Mouse (Mus musculus): ENCODE results near the gene Nova2. TPM values are rescaled to one million over a fixed set of nuclear protein-coding genes. Genes with fewer than 3 reads are reported as not detected.

Gene Nova2
- polyA plus RNA-seq, 1 experiment from 2014 or later, result 1.2 TPM

- no peak for TF ChIP-seq CTCF (IDR thresholded peaks at IDR 0.05; ENCODE audit: low read depth)
- 0 out of 2 replicates have a peak overlapping the region, but pooled peaks have one; percentile 27 for H3K27ac ChIP-seq (ENCODE audit: low read depth)
- 47% methylated on average over 8 of the region's 8 CpGs for WGBS
Observed at GRCm38 (mm10) chr7:18959446-18959845, 33.8 kb downstream of the Nova2 start.

DNA sequence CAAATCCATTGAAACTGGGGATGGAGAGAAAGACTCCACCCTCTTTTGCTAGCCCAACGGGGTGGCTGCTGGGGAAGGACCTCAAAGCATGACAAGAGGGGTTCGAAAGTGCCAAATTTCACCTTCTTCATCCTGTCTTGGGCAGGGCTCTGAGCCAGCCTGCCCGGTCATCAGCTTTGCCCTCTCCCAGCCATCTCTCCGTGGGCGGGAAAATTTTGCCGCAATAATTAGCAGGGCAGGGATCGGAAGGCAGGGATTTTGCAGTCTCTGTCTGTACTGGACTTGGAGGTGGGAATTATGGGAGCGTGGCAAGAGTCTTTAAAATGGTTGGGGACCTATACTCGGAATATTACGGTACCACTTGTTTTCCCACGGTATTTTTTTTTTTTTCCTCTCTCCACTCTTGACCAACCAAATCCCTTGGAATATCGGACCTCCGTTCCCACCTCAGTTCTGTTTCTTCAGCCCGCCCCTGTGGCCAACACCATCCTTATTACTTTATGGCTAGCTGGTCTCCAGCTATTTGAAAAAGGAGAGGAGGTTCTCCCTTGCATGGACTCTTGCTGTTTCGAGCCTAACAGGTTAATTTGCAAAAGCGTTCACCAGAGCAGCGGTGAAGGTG lies 36.6 kb downstream of the Nova2 start:
- DNase-seq (peak; percentile 37), ATAC-seq (ENCODE audit: insufficient read depth) (no peak)
- Histone ChIP-seq H3K36me3 (ENCODE audit: insufficient read depth) (no peaks in the 10 kb centered on the region), H3K9ac (no peak overlapping the region), H3K4me1 (ENCODE audit: insufficient read depth) (0 out of 2 replicates have a peak, but pooled peaks cover 2% of the 10 kb centered on the region), H3K27ac (ENCODE audit: low read depth) (no peak overlapping the region), H3K9me3 (ENCODE audit: low read depth, low read length) (no peaks in the 10 kb centered on the region), H3K27me3 (ENCODE audit: insufficient read depth, low read length) (peaks cover 75% of the 10 kb centered on the region), H3K4me2 (peak overlapping the region; percentile 46), H3K4me3 (ENCODE audit: low read depth, low read length) (0 out of 2 replicates have a peak overlapping the region, but pooled peaks have one; percentile 3)
- no peak for TF ChIP-seq CTCF (IDR thresholded peaks at IDR 0.05; ENCODE audit: low read depth)
- WGBS, result 2% methylated on average over 17 of the region's 17 CpGs

More at GRCm38 (mm10) chr7:18959446-18959845, 33.8 kb downstream of the Nova2 start:
- Histone ChIP-seq H3K36me3 (ENCODE audit: insufficient read depth) (no peaks in the 10 kb centered on the region), H3K4me3 (ENCODE audit: low read depth, low read length) (no peak overlapping the region), H3K9ac (no peak overlapping the region), H3K4me1 (ENCODE audit: insufficient read depth) (0 out of 2 replicates have a peak, but pooled peaks cover 3% of the 10 kb centered on the region), H3K27me3 (ENCODE audit: insufficient read depth, low read length) (peaks cover 75% of the 10 kb centered on the region), H3K9me3 (ENCODE audit: low read depth, low read length) (no peaks in the 10 kb centered on the region), H3K4me2 (no peak overlapping the region)
- peak; percentile 11; the same call in 1 of the 2 replicates for ATAC-seq (ENCODE audit: insufficient read depth)
- DNase-seq, result peak; percentile 73

DNA sequence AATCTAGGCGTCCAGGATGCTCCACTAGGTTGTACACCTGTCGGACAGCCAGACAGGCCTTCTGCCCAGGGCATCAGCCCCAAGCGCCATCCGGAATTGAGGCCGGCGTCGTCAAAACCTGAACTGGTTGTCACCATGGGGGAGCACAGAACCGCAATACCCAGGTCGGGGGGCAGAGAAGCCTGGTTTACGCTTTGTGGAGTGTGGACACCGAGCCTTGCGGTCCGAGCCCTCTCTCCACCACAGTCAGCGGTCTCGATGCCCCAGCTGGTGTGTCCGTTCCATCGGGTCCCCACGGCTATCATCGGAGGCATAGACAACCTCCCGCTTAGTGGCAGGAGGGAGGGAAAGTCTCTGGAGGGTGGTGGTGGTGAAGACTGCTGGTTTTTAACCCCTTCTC lies 37.1 kb downstream of the Nova2 start:
- H3K4me1 ChIP-seq (ENCODE audit: insufficient read depth), result no peaks in the 10 kb centered on the region
- H3K27ac ChIP-seq (ENCODE audit: low read depth), result no peak overlapping the region
- ATAC-seq (ENCODE audit: insufficient read depth) (no peak), DNase-seq (no peak)
- no peaks in the 10 kb centered on the region for H3K36me3 ChIP-seq (ENCODE audit: insufficient read depth)
- 0 out of 2 replicates have a peak overlapping the region, but pooled peaks have one; percentile 3 for H3K4me3 ChIP-seq (ENCODE audit: low read depth, low read length)
- 3% methylated on average over 20 of the region's 20 CpGs for WGBS
- no peak for TF ChIP-seq CTCF (IDR thresholded peaks at IDR 0.05; ENCODE audit: low read depth)
- no peak overlapping the region for H3K9ac ChIP-seq
- H3K27me3 ChIP-seq (ENCODE audit: insufficient read depth, low read length), result peaks cover 70% of the 10 kb centered on the region
- H3K4me2 ChIP-seq, result peak overlapping the region; percentile 46
- no peaks in the 10 kb centered on the region for H3K9me3 ChIP-seq (ENCODE audit: low read depth, low read length)

DNA sequence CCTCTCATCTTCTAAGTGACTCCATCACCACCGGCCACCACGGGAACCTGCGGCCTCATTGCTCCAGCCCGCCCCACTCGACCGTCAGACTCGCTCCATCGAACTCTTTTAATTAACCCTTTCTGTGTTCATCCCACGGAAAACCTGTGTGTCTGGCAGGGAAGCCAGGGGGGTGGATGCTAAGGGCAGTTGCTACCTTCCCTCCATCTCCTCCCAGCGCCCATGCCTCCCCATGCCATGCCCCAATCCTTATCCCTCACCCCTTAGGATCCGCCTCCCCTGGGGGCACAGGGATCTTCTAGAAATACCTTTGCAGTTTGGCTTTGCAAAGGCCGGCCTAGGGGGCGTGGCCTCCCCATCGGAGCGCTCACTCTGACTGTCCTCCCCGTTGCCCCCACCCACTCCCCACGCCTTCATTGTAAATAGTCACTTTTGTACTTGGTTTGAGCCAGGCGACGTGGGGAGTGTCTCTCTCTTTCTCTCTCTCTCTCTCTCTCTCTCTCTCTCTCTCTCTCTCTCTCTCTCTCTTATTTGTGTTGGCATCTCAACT lies 37.7 kb downstream of the Nova2 start:
- no peak overlapping the region for H3K27ac ChIP-seq (ENCODE audit: low read depth)
- DNase-seq (no peak), ATAC-seq (ENCODE audit: insufficient read depth) (no peak)
- no peak overlapping the region for H3K9ac ChIP-seq
- no peaks in the 10 kb centered on the region for H3K9me3 ChIP-seq (ENCODE audit: low read depth, low read length)
- no peaks in the 10 kb centered on the region for H3K4me1 ChIP-seq (ENCODE audit: insufficient read depth)
- WGBS, result 2% methylated on average over 19 of the region's 19 CpGs
- H3K4me3 ChIP-seq (ENCODE audit: low read depth, low read length), result no peak overlapping the region
- H3K4me2 ChIP-seq, result peak overlapping the region; percentile 7; the same call in 1 of the 2 replicates
- peaks cover 67% of the 10 kb centered on the region for H3K27me3 ChIP-seq (ENCODE audit: insufficient read depth, low read length)
- no peak for TF ChIP-seq CTCF (IDR thresholded peaks at IDR 0.05; ENCODE audit: low read depth)
- H3K36me3 ChIP-seq (ENCODE audit: insufficient read depth), result no peaks in the 10 kb centered on the region

DNA sequence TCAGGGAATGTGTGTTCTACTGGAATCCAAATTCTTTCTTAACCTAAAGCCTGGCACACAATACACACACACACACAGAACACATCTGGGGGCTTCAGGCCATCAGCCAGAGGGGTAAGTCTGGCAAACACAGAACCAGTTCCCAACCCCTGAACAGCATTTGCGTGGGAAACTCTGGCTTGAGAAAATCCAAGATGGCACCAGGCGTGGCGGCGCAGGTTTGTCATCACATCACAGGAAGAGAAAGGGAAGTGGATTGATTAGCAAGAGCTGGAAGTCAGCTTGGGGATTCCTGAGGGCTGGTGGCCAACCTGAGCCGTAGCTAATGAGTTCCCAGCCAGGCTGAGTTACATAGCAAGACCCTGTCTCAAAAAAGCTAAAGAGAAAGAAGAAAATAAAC lies 39.6 kb downstream of the Nova2 start:
- H3K4me3 ChIP-seq (ENCODE audit: low read depth, low read length), result no peak overlapping the region
- H3K27me3 ChIP-seq (ENCODE audit: insufficient read depth, low read length), result peaks cover 53% of the 10 kb centered on the region
- TF ChIP-seq CTCF (IDR thresholded peaks at IDR 0.05; ENCODE audit: low read depth), result no peak
- no peak overlapping the region for H3K4me2 ChIP-seq
- H3K4me1 ChIP-seq (ENCODE audit: insufficient read depth), result no peaks in the 10 kb centered on the region
- no peak overlapping the region for H3K9ac ChIP-seq
- no peak for ATAC-seq (ENCODE audit: insufficient read depth)
- 76% methylated on average over 5 of the region's 5 CpGs for WGBS
- DNase-seq, result no peak
- no peaks in the 10 kb centered on the region for H3K36me3 ChIP-seq (ENCODE audit: insufficient read depth)
- H3K27ac ChIP-seq (ENCODE audit: low read depth), result no peak overlapping the region
- no peaks in the 10 kb centered on the region for H3K9me3 ChIP-seq (ENCODE audit: low read depth, low read length)

DNA sequence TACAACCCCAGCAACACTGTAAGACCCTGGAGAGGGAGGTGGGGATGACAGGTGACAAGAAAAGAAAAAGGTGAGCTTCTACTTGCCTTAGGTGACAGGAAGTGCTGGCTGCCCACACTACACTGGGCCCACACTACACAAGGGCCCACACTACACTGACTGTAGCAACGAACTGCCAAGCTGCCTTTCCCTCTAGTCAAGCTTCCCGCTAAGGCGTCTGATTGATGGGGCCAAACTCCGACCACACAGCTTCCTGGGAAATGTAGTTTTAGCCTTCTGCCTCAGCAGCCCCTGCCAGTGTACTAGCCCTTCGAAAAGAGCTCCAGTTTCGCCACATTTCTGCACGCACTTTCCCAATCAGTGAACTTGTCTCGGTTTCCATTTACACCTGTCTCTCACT lies 41.9 kb downstream of the Nova2 start:
- no peak for TF ChIP-seq CTCF (IDR thresholded peaks at IDR 0.05; ENCODE audit: low read depth)
- DNase-seq, result no peak

DNA sequence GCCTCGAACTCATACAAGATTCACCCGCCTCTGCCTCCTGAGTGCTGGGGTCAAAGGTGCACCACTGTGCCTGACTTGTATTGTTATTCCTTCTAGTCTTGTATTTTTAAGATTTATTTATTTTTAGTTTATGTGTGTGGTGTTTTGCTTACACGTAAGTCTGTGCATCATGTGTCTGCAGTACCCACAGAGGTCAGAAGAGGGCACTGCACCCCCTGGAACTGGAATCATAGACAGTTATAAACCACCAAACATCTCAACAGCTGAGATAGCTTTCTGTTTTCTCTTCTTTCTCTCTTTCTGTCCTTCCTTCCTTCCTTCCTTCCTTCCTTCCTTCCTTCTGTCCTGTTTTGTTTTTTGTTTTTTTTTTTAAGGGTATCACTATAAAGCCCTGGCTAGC lies 45.3 kb downstream of the Nova2 start:
- DNase-seq, result no peak
- Histone ChIP-seq H3K4me2 (no peak overlapping the region), H3K36me3 (ENCODE audit: insufficient read depth) (no peaks in the 10 kb centered on the region), H3K9ac (no peak overlapping the region), H3K4me3 (ENCODE audit: low read depth, low read length) (no peak overlapping the region), H3K9me3 (ENCODE audit: low read depth, low read length) (no peaks in the 10 kb centered on the region), H3K27ac (ENCODE audit: low read depth) (no peak overlapping the region), H3K27me3 (ENCODE audit: insufficient read depth, low read length) (no peaks in the 10 kb centered on the region), H3K4me1 (ENCODE audit: insufficient read depth) (no peaks in the 10 kb centered on the region)
- TF ChIP-seq CTCF (IDR thresholded peaks at IDR 0.05; ENCODE audit: low read depth), result 0 out of 2 replicates have a peak, but pooled peaks have one; percentile 30
- ATAC-seq (ENCODE audit: insufficient read depth), result no peak
- 83% methylated on average over 3 of the region's 3 CpGs for WGBS

More for the DNA sequence above, 41.9 kb downstream of the Nova2 start:
- H3K9me3 ChIP-seq (ENCODE audit: low read depth, low read length), result no peaks in the 10 kb centered on the region
- H3K27me3 ChIP-seq (ENCODE audit: insufficient read depth, low read length), result peaks cover 30% of the 10 kb centered on the region
- H3K36me3 ChIP-seq (ENCODE audit: insufficient read depth), result no peaks in the 10 kb centered on the region
- no peaks in the 10 kb centered on the region for H3K4me1 ChIP-seq (ENCODE audit: insufficient read depth)
- H3K4me3 ChIP-seq (ENCODE audit: low read depth, low read length), result no peak overlapping the region
- 7% methylated on average over 8 of the region's 8 CpGs for WGBS
- no peak overlapping the region for H3K9ac ChIP-seq
- no peak overlapping the region for H3K4me2 ChIP-seq
- ATAC-seq (ENCODE audit: insufficient read depth), result 0 out of 2 replicates have a peak, but pooled peaks have one; percentile 35
- no peak overlapping the region for H3K27ac ChIP-seq (ENCODE audit: low read depth)
